13 mouse cellular contexts compared by ENCODE assay signal in the genomic region with DNA sequence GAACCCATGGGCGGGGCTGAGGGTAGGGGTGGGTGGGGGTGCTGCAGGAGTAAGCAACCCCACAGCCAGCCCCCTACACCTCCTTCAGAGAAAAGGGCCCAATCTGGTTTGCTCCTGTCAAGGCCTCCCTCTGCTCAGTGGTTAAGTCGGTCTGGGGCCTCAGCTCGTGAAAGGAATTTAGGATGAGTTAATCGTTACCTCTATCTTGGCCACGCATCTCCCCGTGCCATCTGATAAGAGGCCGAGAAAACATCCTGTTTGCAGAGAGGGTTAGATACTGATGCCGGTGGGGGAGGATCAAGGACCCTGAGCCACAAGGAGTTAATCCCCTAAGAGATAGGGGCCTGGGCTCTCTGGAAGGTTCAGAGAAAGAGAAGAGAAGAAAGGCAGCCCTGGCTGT. TPM values are rescaled to one million over a fixed set of nuclear protein-coding genes. Genes with fewer than 3 reads are reported as not detected.
DNase-seq lines count a peak whose midpoint lies in the region; ATAC-seq lines count a peak whose summit lies in the region.
"Had no signal": no experiment of that assay in that cellular context is flagged by ENCODE, and none has a peak within 500 bp of the region (broad histone marks: within the 10 kb centered on the region; RNA-seq: fewer than 3 reads in every experiment).

No protein-coding gene starts in this region.

- H3K4me2 ChIP-seq in forebrain, embryonic 11.5 days (ENCODE audit: low read depth, low read length, severe bottlenecking): peak overlapping the region; percentile 12; the same call in 1 of the 2 replicates
- no peak overlapping the region for H3K4me2 ChIP-seq in forebrain, embryonic 12.5 days
- no peak overlapping the region for H3K4me2 ChIP-seq in midbrain, embryonic 16.5 days (ENCODE audit: low read length)

- DNase-seq in forebrain, embryonic 11.5 days (ENCODE audit: low spot score): no peak
- peak; percentile 32 for DNase-seq in midbrain, embryonic 10.5 days (ENCODE audit: low spot score)
- peak; percentile 22 for DNase-seq in induced T-regulatory cell, adult 2 months (ENCODE audit: low read depth)
- DNase-seq in yolk sac, embryonic 10.5 days (ENCODE audit: low spot score): peak; percentile 85
- DNase-seq in spleen, postnatal 14 days (ENCODE audit: low spot score in 2 of 2): no peak
- DNase-seq in left cerebral cortex, adult 18-20 months (ENCODE audit: low spot score in 2 of 2): no peak
- DNase-seq: adrenal gland, postnatal 14 days; cerebellum, adult 11-12 months; kidney, adult 2 months had no signal

- 10% methylated on average over 8 of the region's 8 CpGs for WGBS in forebrain, embryonic 11.5 days
- 11% methylated on average over 8 of the region's 8 CpGs for WGBS in forebrain, embryonic 12.5 days
- 7% methylated on average over 8 of the region's 8 CpGs for WGBS in midbrain, embryonic 10.5 days
- 10% methylated on average over 8 of the region's 8 CpGs for WGBS in midbrain, embryonic 16.5 days

- H3K9ac ChIP-seq in forebrain, embryonic 11.5 days (ENCODE audit: low read length): peak overlapping the region; percentile 30; the same call in 1 of the 2 replicates
- no peak overlapping the region for H3K9ac ChIP-seq in forebrain, embryonic 12.5 days
- no peak overlapping the region for H3K9ac ChIP-seq in midbrain, embryonic 16.5 days (ENCODE audit: low read depth, low read length)
- H3K9ac ChIP-seq: limb, embryonic 13.5 days had no signal

- H3K36me3 ChIP-seq in forebrain, embryonic 11.5 days (ENCODE audit: control insufficient read depth, insufficient read depth, low read length): no peaks in the 10 kb centered on the region
- H3K36me3 ChIP-seq in forebrain, embryonic 12.5 days (replicated peaks): no peaks in the 10 kb centered on the region
- peaks cover 13% of the 10 kb centered on the region; the same call in 1 of the 2 replicates for H3K36me3 ChIP-seq in midbrain, embryonic 10.5 days
- H3K36me3 ChIP-seq in midbrain, embryonic 16.5 days (ENCODE audit: control insufficient read depth, insufficient read depth, low read length): no peaks in the 10 kb centered on the region
- H3K36me3 ChIP-seq: limb, embryonic 13.5 days had no signal

- no peak overlapping the region for H3K27ac ChIP-seq in forebrain, embryonic 11.5 days (ENCODE audit: low read depth, low read length)
- no peak overlapping the region for H3K27ac ChIP-seq in forebrain, embryonic 12.5 days
- peak overlapping the region; percentile 77 for H3K27ac ChIP-seq in midbrain, embryonic 10.5 days (replicated peaks)
- H3K27ac ChIP-seq in midbrain, embryonic 16.5 days (ENCODE audit: low read length): no peak overlapping the region
- H3K27ac ChIP-seq: limb, embryonic 13.5 days had no signal

- ATAC-seq in forebrain, embryonic 11.5 days (replicated peaks; ENCODE audit: low FRiP score): no peak
- no peak for ATAC-seq in forebrain, embryonic 12.5 days (ENCODE audit: low FRiP score)
- ATAC-seq in midbrain, embryonic 16.5 days: no peak
- ATAC-seq: Patski had no signal

- H3K4me1 ChIP-seq in forebrain, embryonic 11.5 days (replicated peaks; ENCODE audit: control insufficient read depth, insufficient read depth, low read length): peaks cover 17% of the 10 kb centered on the region
- H3K4me1 ChIP-seq in forebrain, embryonic 12.5 days: peaks cover 47% of the 10 kb centered on the region
- H3K4me1 ChIP-seq in midbrain, embryonic 10.5 days: peaks cover 97% of the 10 kb centered on the region
- H3K4me1 ChIP-seq in midbrain, embryonic 16.5 days (ENCODE audit: control insufficient read depth, insufficient read depth, low read length): peaks cover 17% of the 10 kb centered on the region

- no peaks in the 10 kb centered on the region for H3K27me3 ChIP-seq in forebrain, embryonic 11.5 days (ENCODE audit: control insufficient read depth, insufficient read depth, low read length)
- peaks cover 16% of the 10 kb centered on the region; the same call in 1 of the 2 replicates for H3K27me3 ChIP-seq in forebrain, embryonic 12.5 days
- H3K27me3 ChIP-seq in midbrain, embryonic 10.5 days (ENCODE audit: low read depth, poor library complexity, severe bottlenecking): no peaks in the 10 kb centered on the region
- no peaks in the 10 kb centered on the region for H3K27me3 ChIP-seq in midbrain, embryonic 16.5 days (ENCODE audit: control insufficient read depth, insufficient read depth, low read depth, low read length)

- H3K4me3 ChIP-seq in forebrain, embryonic 11.5 days (ENCODE audit: low read depth, low read length): no peak overlapping the region
- H3K4me3 ChIP-seq in forebrain, embryonic 12.5 days (replicated peaks): no peak overlapping the region
- H3K4me3 ChIP-seq in midbrain, embryonic 10.5 days: peak overlapping the region; percentile 26; the same call in 1 of the 2 replicates
- H3K4me3 ChIP-seq in midbrain, embryonic 16.5 days (ENCODE audit: low read depth, low read length): no peak overlapping the region
- H3K4me3 ChIP-seq: limb, embryonic 13.5 days had no signal

- no peaks in the 10 kb centered on the region for H3K9me3 ChIP-seq in forebrain, embryonic 11.5 days (ENCODE audit: control insufficient read depth, low read length)
- no peaks in the 10 kb centered on the region for H3K9me3 ChIP-seq in forebrain, embryonic 12.5 days
- H3K9me3 ChIP-seq in midbrain, embryonic 10.5 days (replicated peaks): no peaks in the 10 kb centered on the region
- no peaks in the 10 kb centered on the region for H3K9me3 ChIP-seq in midbrain, embryonic 16.5 days (replicated peaks; ENCODE audit: control insufficient read depth, low read length, poor library complexity, severe bottlenecking)
- H3K9me3 ChIP-seq: limb, embryonic 13.5 days had no signal

RNA-seq across cellular contexts. Expression of gene Zbtb16, which starts 40.9 kb away (rescaled TPM):
- 6.6 TPM in 2 replicates for polyA plus RNA-seq in forebrain, embryonic 11.5 days (2014; fragmentation: Nextera tagmentation; extraction: Ambion mirVana)
- 3.5 and 5.6 TPM in 2 replicates for polyA plus RNA-seq in forebrain, embryonic 12.5 days (2016; fragmentation: Nextera tagmentation; extraction: Ambion mirVana)
- 39.8 and 48.1 TPM in 2 replicates for polyA plus RNA-seq in midbrain, embryonic 10.5 days (2016; fragmentation: Nextera tagmentation; extraction: Ambion mirVana)
- polyA plus RNA-seq in midbrain, embryonic 16.5 days (2015; fragmentation: Nextera tagmentation; extraction: Ambion mirVana): 5.4 and 6.4 TPM in 2 replicates
- 10 to 100 TPM; 63.6 to 86.3 TPM for total RNA-seq in left cerebral cortex, adult 18-20 months (2021)

Comparison
In these comparisons a context has a peak if more than half of its experiments do, and no peak if none do; other contexts are left out.
1. DNase-seq: peak in midbrain, embryonic 10.5 days (single experiment), induced T-regulatory cell, adult 2 months (single experiment) and yolk sac, embryonic 10.5 days (single experiment); none in forebrain, embryonic 11.5 days (single experiment), spleen, postnatal 14 days (0 of 2) and left cerebral cortex, adult 18-20 months (0 of 2).